Mouse (Mus musculus) midbrain, embryonic 12.5 days (tissue): ENCODE measurements around the gene Bod1. TPM values are rescaled to one million over a fixed set of nuclear protein-coding genes. Genes with fewer than 3 reads are reported as not detected.

Experiments
- ATAC-seq: fragments of 200-750 bp; cut with Nextera tagmentation; 2 replicates; pipeline ENCODE4 v1.8.0; 2017; ENCODE audit warnings: low read depth, moderate TSS enrichment, moderate library complexity; ENCODE audit not compliant: low FRiP score
- H3K27ac ChIP-seq: fragments of 300-500 bp; sonication (generic); replicated peaks from 2 replicates; pipeline ENCODE4 v1.5.1; 2016; ENCODE audit warnings: mild to moderate bottlenecking
- H3K27me3 ChIP-seq: fragments of 300-500 bp; sonication (generic); 2 replicates; pipeline ENCODE4 v1.6.1; 2016; ENCODE audit warnings: mild to moderate bottlenecking
- H3K36me3 ChIP-seq: fragments of 300-500 bp; sonication (generic); 2 replicates; pipeline ENCODE4 v1.6.1; 2016
- H3K4me1 ChIP-seq: fragments of 300-500 bp; sonication (generic); 2 replicates; pipeline ENCODE4 v1.6.1; 2016
- H3K4me2 ChIP-seq: fragments of 300-500 bp; sonication (generic); replicated peaks from 2 replicates; pipeline ENCODE4 v1.6.1; 2016; ENCODE audit warnings: mild to moderate bottlenecking, moderate library complexity
- H3K4me3 ChIP-seq: fragments of 300-500 bp; sonication (generic); 2 replicates; pipeline ENCODE4 v1.5.1; 2016; ENCODE audit warnings: mild to moderate bottlenecking
- H3K9ac ChIP-seq: fragments of 300-500 bp; sonication (generic); replicated peaks from 2 replicates; pipeline ENCODE4 v1.6.1; 2016; ENCODE audit warnings: mild to moderate bottlenecking, moderate library complexity
- H3K9me3 ChIP-seq: fragments of 300-500 bp; sonication (generic); 2 replicates; pipeline ENCODE4 v1.6.1; 2016; ENCODE audit warnings: mild to moderate bottlenecking
- WGBS: fragments of 180-500 bp; shearing (Covaris S2); methylation state at CpG from one replicate; pipeline ENCODE4 v1.1.7; 2016; 5-methylcytosine and 5-hydroxymethylcytosine counted together
- polyA plus RNA-seq: library from polyadenylated mRNA; unstranded; fragments of >200 nt; fragmentation: Nextera tagmentation; extraction: Ambion mirVana; gene quantifications from 2 replicates; pipeline ENCODE4 v1.2.1, GENCODE M21; 2016

The Bod1 gene
- 162 and 177 TPM in 2 replicates for polyA plus RNA-seq

GRCm38 (mm10) chr11:31671354-31672169, at the start of gene Bod1:
TSS of gene Bod1 (minus strand) at chr11:31671885.
- H3K27ac ChIP-seq, result peak within 1 kb of the TSS; percentile 64
- H3K4me3 ChIP-seq, result peak within 1 kb of the TSS; percentile 95
- H3K27me3 ChIP-seq, result no peaks in the 10 kb centered on the region
- WGBS, result under 1% methylated on average over 74 of the region's 76 CpGs
- peak within 1 kb of the TSS; percentile 95 for H3K9ac ChIP-seq
- H3K36me3 ChIP-seq, result peaks cover 31% of the 10 kb centered on the region
- ATAC-seq, result peak; percentile 98
- H3K4me2 ChIP-seq, result peak within 1 kb of the TSS; percentile 64
- H3K4me1 ChIP-seq, result peaks cover 19% of the 10 kb centered on the region
- H3K9me3 ChIP-seq, result no peaks in the 10 kb centered on the region

DNA sequence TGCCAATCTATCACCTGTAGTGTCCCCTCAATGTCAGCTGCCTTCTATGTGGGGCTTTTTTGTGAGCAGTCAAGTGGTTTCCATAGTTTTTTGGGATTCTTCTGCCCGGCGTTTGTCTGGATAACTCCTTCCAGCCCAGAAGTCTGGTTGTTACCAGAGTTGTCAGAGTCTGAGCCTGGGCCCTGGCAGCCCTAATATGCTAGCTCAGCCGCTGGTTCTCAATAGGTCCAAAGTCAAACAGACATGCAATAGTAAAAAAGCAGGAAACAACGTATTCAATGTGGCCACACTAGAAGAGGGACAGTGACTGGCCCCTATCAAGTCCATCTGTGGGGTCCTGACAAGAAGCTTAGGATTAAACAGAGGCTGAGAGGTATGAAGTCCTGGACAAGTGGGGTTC, 47.4 kb upstream of the Bod1 start:
- H3K27me3 ChIP-seq, result no peaks in the 10 kb centered on the region
- no peak overlapping the region for H3K9ac ChIP-seq
- H3K27ac ChIP-seq, result no peak overlapping the region
- H3K36me3 ChIP-seq, result no peaks in the 10 kb centered on the region
- no peak for ATAC-seq
- H3K4me3 ChIP-seq, result no peak overlapping the region
- H3K4me2 ChIP-seq, result no peak overlapping the region
- 85% methylated on average over 4 of the region's 4 CpGs for WGBS
- no peaks in the 10 kb centered on the region for H3K9me3 ChIP-seq
- H3K4me1 ChIP-seq, result peaks cover 4% of the 10 kb centered on the region; the same call in 1 of the 2 replicates

GRCm38 (mm10) chr11:31717926-31718735, 46.4 kb upstream of the Bod1 start:
- Histone ChIP-seq H3K9ac (no peak overlapping the region), H3K27me3 (no peaks in the 10 kb centered on the region), H3K9me3 (no peaks in the 10 kb centered on the region), H3K4me1 (peaks cover 13% of the 10 kb centered on the region), H3K4me3 (no peak overlapping the region), H3K27ac (no peak overlapping the region), H3K36me3 (no peaks in the 10 kb centered on the region), H3K4me2 (no peak overlapping the region)
- ATAC-seq, result no peak
- WGBS, result 69% methylated on average over 4 of the region's 4 CpGs

DNA sequence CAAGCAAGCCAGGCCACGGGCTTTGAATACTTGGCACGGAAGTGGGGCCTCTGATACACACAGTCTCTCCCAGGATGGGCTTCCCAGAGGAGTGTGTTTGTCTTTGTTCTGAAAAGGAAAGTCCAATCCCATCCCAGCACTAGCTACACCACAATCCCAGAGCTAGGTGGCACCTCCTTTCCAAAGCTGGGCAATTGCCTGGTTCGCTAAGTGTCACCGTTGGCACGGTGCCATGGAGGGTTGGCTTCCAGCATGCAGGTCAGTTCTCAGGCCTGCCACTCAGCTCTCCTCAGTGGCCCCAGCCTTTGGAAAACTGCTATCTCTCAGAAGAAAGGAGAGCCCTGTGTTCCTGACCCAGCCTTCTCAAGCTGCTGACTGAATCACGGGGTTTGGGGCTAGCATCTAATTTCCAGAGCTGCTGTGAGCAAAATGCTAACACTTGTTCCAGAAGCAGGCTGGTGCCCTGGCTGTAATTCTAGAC, 42.0 kb upstream of the Bod1 start:
- Histone ChIP-seq H3K4me2 (no peak overlapping the region), H3K27me3 (0 out of 2 replicates have a peak, but pooled peaks cover 3% of the 10 kb centered on the region), H3K27ac (peak overlapping the region; percentile 42; the same call in 1 of the 2 replicates), H3K9me3 (no peaks in the 10 kb centered on the region), H3K4me1 (peaks cover 19% of the 10 kb centered on the region), H3K36me3 (no peaks in the 10 kb centered on the region), H3K4me3 (no peak overlapping the region), H3K9ac (no peak overlapping the region)
- WGBS, result 68% methylated on average over 6 of the region's 6 CpGs
- peak; percentile 73 for ATAC-seq

- peak overlapping the region; percentile 42; the same call in 1 of the 2 replicates for H3K27ac ChIP-seq
- H3K9me3 ChIP-seq, result no peaks in the 10 kb centered on the region
- H3K4me2 ChIP-seq, result no peak overlapping the region
- H3K27me3 ChIP-seq, result 0 out of 2 replicates have a peak, but pooled peaks cover 3% of the 10 kb centered on the region
- no peak overlapping the region for H3K4me3 ChIP-seq
- no peak overlapping the region for H3K9ac ChIP-seq
- 33% methylated on average over 8 of the region's 8 CpGs for WGBS
- ATAC-seq, result no peak
- H3K4me1 ChIP-seq, result peaks cover 18% of the 10 kb centered on the region
- H3K36me3 ChIP-seq, result no peaks in the 10 kb centered on the region
These were observed 41.4 kb upstream of the Bod1 start for GRCm38 (mm10) chr11:31713116-31713515.

- peaks cover 9% of the 10 kb centered on the region; the same call in 1 of the 2 replicates for H3K9me3 ChIP-seq
- no peak overlapping the region for H3K4me3 ChIP-seq
- no peak overlapping the region for H3K27ac ChIP-seq
- no peak overlapping the region for H3K4me2 ChIP-seq
- peaks cover 2% of the 10 kb centered on the region for H3K4me1 ChIP-seq
- ATAC-seq, result no peak
- H3K27me3 ChIP-seq, result 0 out of 2 replicates have a peak, but pooled peaks cover 3% of the 10 kb centered on the region
- no peak overlapping the region for H3K9ac ChIP-seq
- H3K36me3 ChIP-seq, result no peaks in the 10 kb centered on the region
These were observed 36.1 kb upstream of the Bod1 start for GRCm38 (mm10) chr11:31707771-31708170.

GRCm38 (mm10) chr11:31703173-31703572, 31.5 kb upstream of the Bod1 start:
- Histone ChIP-seq H3K36me3 (no peaks in the 10 kb centered on the region), H3K27ac (no peak overlapping the region), H3K4me2 (no peak overlapping the region), H3K9ac (no peak overlapping the region), H3K4me1 (no peaks in the 10 kb centered on the region), H3K4me3 (no peak overlapping the region), H3K9me3 (peaks cover 9% of the 10 kb centered on the region; the same call in 1 of the 2 replicates), H3K27me3 (no peaks in the 10 kb centered on the region)
- no peak for ATAC-seq
- 80% methylated on average over 8 of the region's 8 CpGs for WGBS

GRCm38 (mm10) chr11:31701901-31702300, 30.2 kb upstream of the Bod1 start:
- Histone ChIP-seq H3K9me3 (no peaks in the 10 kb centered on the region), H3K9ac (no peak overlapping the region), H3K4me2 (no peak overlapping the region), H3K4me1 (no peaks in the 10 kb centered on the region), H3K27me3 (no peaks in the 10 kb centered on the region), H3K27ac (no peak overlapping the region), H3K36me3 (no peaks in the 10 kb centered on the region), H3K4me3 (no peak overlapping the region)
- WGBS, result 89% methylated on average over 3 of the region's 3 CpGs
- ATAC-seq, result no peak

DNA sequence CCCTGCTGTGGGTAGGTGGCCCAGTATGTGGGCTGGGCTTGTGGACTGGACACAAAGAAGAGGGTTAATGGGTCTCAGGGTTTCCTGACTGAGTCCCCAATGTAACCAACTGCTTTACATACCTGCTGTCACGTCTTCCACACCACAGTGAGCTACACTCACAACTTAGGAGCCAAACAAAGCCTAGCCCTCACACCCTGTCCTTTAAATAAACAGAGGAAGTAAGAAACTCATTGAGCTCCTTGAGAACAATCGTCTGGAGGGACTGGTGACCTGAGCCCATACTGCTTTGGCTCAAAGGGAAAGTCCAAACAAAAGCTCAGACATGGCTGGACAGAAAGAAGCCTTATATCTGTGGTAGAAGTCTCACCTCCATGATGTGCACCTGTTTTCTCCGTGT, 27.8 kb upstream of the Bod1 start:
- 66% methylated on average over 3 of the region's 3 CpGs for WGBS
- no peak for ATAC-seq
- no peaks in the 10 kb centered on the region for H3K9me3 ChIP-seq
- H3K27ac ChIP-seq, result no peak overlapping the region
- peaks cover 7% of the 10 kb centered on the region; the same call in 1 of the 2 replicates for H3K4me1 ChIP-seq
- no peaks in the 10 kb centered on the region for H3K36me3 ChIP-seq
- no peak overlapping the region for H3K4me3 ChIP-seq
- no peaks in the 10 kb centered on the region for H3K27me3 ChIP-seq
- no peak overlapping the region for H3K9ac ChIP-seq
- H3K4me2 ChIP-seq, result no peak overlapping the region

- ATAC-seq, result peak; percentile 78
- Histone ChIP-seq H3K9ac (0 out of 2 replicates have a peak overlapping the region, but pooled peaks have one; percentile 28), H3K4me2 (0 out of 2 replicates have a peak overlapping the region, but pooled peaks have one; percentile 7), H3K4me3 (no peak overlapping the region), H3K27me3 (no peaks in the 10 kb centered on the region), H3K36me3 (no peaks in the 10 kb centered on the region), H3K27ac (peak overlapping the region; percentile 63), H3K9me3 (no peaks in the 10 kb centered on the region), H3K4me1 (peaks cover 7% of the 10 kb centered on the region; the same call in 1 of the 2 replicates)
- 69% methylated on average over 4 of the region's 4 CpGs for WGBS
These were observed 23.1 kb upstream of the Bod1 start for GRCm38 (mm10) chr11:31694801-31695200.

- Histone ChIP-seq H3K9ac (no peak overlapping the region), H3K27ac (no peak overlapping the region), H3K4me1 (peaks cover 7% of the 10 kb centered on the region; the same call in 1 of the 2 replicates), H3K4me2 (no peak overlapping the region), H3K4me3 (no peak overlapping the region), H3K27me3 (no peaks in the 10 kb centered on the region), H3K9me3 (no peaks in the 10 kb centered on the region), H3K36me3 (no peaks in the 10 kb centered on the region)
- ATAC-seq, result no peak
- WGBS, result 100% methylated on average over 1 of the region's 1 CpGs
These were observed 22.4 kb upstream of the Bod1 start for GRCm38 (mm10) chr11:31694109-31694508.

DNA sequence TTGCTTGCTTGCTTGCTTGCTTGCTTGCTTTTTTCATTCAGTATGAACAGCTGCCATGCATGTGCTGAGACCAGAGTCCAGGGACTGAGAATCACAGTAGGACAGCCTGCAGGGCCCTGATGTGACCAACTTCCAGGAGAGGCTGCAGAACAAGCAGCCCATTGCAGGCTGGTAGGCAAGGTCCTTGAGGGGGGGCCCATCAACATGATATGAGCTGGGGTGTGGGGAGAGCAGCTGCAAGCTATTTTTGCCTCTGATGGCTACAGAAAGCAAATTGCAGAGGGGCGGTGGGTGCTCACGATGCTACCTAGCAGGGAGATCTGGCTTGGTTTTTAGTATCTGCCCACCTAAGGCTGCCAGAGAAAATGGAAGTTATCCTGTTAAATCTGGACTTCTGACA, 21.6 kb upstream of the Bod1 start:
- 98% methylated on average over 2 of the region's 2 CpGs for WGBS

More for the DNA sequence above, 21.6 kb upstream of the Bod1 start:
- Histone ChIP-seq H3K27me3 (no peaks in the 10 kb centered on the region), H3K4me3 (no peak overlapping the region), H3K9ac (no peak overlapping the region), H3K36me3 (no peaks in the 10 kb centered on the region), H3K4me1 (peaks cover 7% of the 10 kb centered on the region; the same call in 1 of the 2 replicates), H3K4me2 (no peak overlapping the region), H3K9me3 (no peaks in the 10 kb centered on the region), H3K27ac (no peak overlapping the region)
- no peak for ATAC-seq
